Mouse (Mus musculus): ENCODE results near the gene C530008M17Rik.

- TF ChIP-seq CTCF (IDR thresholded peaks at IDR 0.05) = no peak
- no peak for TF ChIP-seq EP300 (IDR thresholded peaks at IDR 0.05)
Observed at GRCm38 (mm10) chr5:76783104-76783441, 126.8 kb downstream of the C530008M17Rik start.

All from lung, postnatal 0 days (tissue).